Mouse (Mus musculus): Measurements from ENCODE around the gene Trim66. TPM values are rescaled to one million over a fixed set of nuclear protein-coding genes. Genes with fewer than 3 reads are reported as not detected.

Gene Trim66
- polyA plus RNA-seq, 1 experiment from 2014 or later, result 0.92 TPM

DNA sequence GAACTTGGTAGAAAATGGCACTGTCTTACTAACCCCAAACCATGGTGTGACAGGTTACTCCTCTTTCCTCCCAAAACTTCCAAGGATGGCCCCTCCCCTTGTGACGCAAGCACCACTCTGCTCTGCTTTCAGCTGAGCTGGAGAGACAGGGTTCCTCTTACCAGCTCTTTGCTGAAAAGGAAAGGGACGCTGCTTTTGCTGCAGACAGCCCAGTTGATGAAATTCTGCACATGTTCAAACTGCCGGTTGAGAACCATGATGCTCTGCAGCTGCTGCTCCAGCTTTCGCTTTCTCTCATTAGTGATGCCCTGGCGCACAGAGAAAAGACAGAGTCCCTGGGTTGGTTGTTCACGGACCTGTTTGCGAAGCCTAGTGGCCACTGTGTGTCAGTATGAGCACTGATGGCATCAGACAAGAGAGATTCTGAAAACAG is 27.2 kb downstream of the Trim66 start:
- no peaks in the 10 kb centered on the region for H3K9me3 ChIP-seq
- 0 out of 2 replicates have a peak, but pooled peaks have one; percentile 40 for ATAC-seq (replicated peaks)
- H3K27ac ChIP-seq, result no peak overlapping the region
- H3K4me2 ChIP-seq, result peak overlapping the region; percentile 21; the same call in 1 of the 2 replicates
- no peaks in the 10 kb centered on the region for H3K27me3 ChIP-seq (replicated peaks)
- WGBS, result 28% methylated on average over 7 of the region's 7 CpGs
- no peak overlapping the region for H3K4me3 ChIP-seq
- H3K36me3 ChIP-seq (replicated peaks), result no peaks in the 10 kb centered on the region
- H3K9ac ChIP-seq, result no peak overlapping the region
- H3K4me1 ChIP-seq, result no peaks in the 10 kb centered on the region

GRCm38 (mm10) chr7:109477926-109478325 is 30.0 kb downstream of the Trim66 start:
- no peak for ATAC-seq (replicated peaks)
- 88% methylated on average over 3 of the region's 3 CpGs for WGBS

GRCm38 (mm10) chr7:109470700-109471099 is 37.2 kb downstream of the Trim66 start:
- Histone ChIP-seq H3K36me3 (replicated peaks) (no peaks in the 10 kb centered on the region), H3K27me3 (replicated peaks) (no peaks in the 10 kb centered on the region), H3K27ac (no peak overlapping the region), H3K4me2 (no peak overlapping the region), H3K9ac (no peak overlapping the region), H3K4me3 (no peak overlapping the region), H3K4me1 (peaks cover 12% of the 10 kb centered on the region; the same call in 1 of the 2 replicates), H3K9me3 (no peaks in the 10 kb centered on the region)
- 70% methylated on average over 4 of the region's 4 CpGs for WGBS
- ATAC-seq (replicated peaks), result no peak

More at GRCm38 (mm10) chr7:109477926-109478325, 30.0 kb downstream of the Trim66 start:
- no peaks in the 10 kb centered on the region for H3K9me3 ChIP-seq
- no peaks in the 10 kb centered on the region for H3K27me3 ChIP-seq (replicated peaks)
- H3K4me3 ChIP-seq, result no peak overlapping the region
- no peak overlapping the region for H3K9ac ChIP-seq
- no peaks in the 10 kb centered on the region for H3K36me3 ChIP-seq (replicated peaks)
- H3K4me2 ChIP-seq, result no peak overlapping the region
- no peak overlapping the region for H3K27ac ChIP-seq
- no peaks in the 10 kb centered on the region for H3K4me1 ChIP-seq

- 0 out of 2 replicates have a peak overlapping the region, but pooled peaks have one; percentile 21 for H3K27ac ChIP-seq
- peak; percentile 52; the same call in 1 of the 2 replicates for ATAC-seq (replicated peaks)
- WGBS, result 54% methylated on average over 6 of the region's 6 CpGs
- no peak overlapping the region for H3K4me3 ChIP-seq
- peaks cover 12% of the 10 kb centered on the region; the same call in 1 of the 2 replicates for H3K4me1 ChIP-seq
- H3K9ac ChIP-seq, result no peak overlapping the region
- H3K27me3 ChIP-seq (replicated peaks), result no peaks in the 10 kb centered on the region
- no peaks in the 10 kb centered on the region for H3K9me3 ChIP-seq
- H3K36me3 ChIP-seq (replicated peaks), result no peaks in the 10 kb centered on the region
- no peak overlapping the region for H3K4me2 ChIP-seq
Measured at GRCm38 (mm10) chr7:109468262-109468701, 39.7 kb downstream of the Trim66 start.

DNA sequence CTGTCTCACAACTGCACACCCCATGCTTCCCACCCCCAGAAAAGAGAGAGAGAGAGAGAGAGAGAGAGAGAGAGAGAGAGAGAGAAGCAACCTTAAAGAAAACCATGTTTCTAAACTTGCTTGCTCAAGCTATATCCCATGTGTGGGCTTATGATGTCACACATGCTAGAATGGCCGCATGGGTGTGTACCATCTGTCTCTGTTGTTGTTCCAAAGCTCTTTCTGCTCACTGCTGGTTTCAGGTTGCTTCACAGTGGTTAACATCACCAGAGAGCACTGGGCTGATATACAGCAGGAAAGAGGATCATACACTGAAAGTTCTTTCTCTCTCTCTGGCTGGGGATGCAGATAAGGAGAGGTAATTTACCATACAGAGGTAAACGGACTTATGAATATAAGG is 40.3 kb downstream of the Trim66 start:
- Histone ChIP-seq H3K4me1 (peaks cover 12% of the 10 kb centered on the region; the same call in 1 of the 2 replicates), H3K27ac (no peak overlapping the region), H3K27me3 (replicated peaks) (no peaks in the 10 kb centered on the region), H3K9ac (no peak overlapping the region), H3K4me3 (no peak overlapping the region), H3K9me3 (no peaks in the 10 kb centered on the region), H3K4me2 (no peak overlapping the region), H3K36me3 (replicated peaks) (no peaks in the 10 kb centered on the region)
- WGBS, result 65% methylated on average over 2 of the region's 2 CpGs
- ATAC-seq (replicated peaks), result no peak

DNA sequence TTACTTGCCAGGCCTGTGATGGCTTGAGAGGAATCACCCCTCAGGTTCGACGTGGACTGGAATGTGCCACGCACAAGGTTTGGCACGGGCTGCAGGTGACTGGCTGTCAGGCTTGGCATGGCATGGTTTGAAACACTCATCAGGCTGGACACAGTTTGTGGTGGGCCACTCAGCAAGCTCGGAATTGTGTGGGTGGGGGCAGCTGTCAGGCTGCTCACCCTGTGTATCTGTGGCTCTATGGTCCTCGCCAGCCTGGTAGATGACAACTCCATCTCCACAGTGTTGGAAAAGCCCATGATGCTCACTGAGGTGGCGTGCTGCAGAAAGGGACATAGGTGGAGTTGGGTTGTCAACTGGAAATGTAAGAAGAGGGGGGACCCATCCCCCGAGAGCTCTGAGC is 47.2 kb downstream of the Trim66 start:
- Histone ChIP-seq H3K27me3 (replicated peaks) (no peaks in the 10 kb centered on the region), H3K27ac (no peak overlapping the region), H3K9ac (no peak overlapping the region), H3K9me3 (no peaks in the 10 kb centered on the region), H3K36me3 (replicated peaks) (no peaks in the 10 kb centered on the region), H3K4me2 (no peak overlapping the region), H3K4me3 (no peak overlapping the region), H3K4me1 (no peaks in the 10 kb centered on the region)
- ATAC-seq (replicated peaks), result no peak
- WGBS, result 88% methylated on average over 8 of the region's 8 CpGs

GRCm38 (mm10) chr7:109456563-109456962 is 51.4 kb downstream of the Trim66 start:
- Histone ChIP-seq H3K36me3 (replicated peaks) (no peaks in the 10 kb centered on the region), H3K27me3 (replicated peaks) (no peaks in the 10 kb centered on the region), H3K9me3 (no peaks in the 10 kb centered on the region), H3K9ac (no peak overlapping the region), H3K27ac (no peak overlapping the region), H3K4me1 (no peaks in the 10 kb centered on the region), H3K4me2 (no peak overlapping the region), H3K4me3 (no peak overlapping the region)
- 75% methylated on average over 6 of the region's 6 CpGs for WGBS
- no peak for ATAC-seq (replicated peaks)

- 71% methylated on average over 2 of the region's 2 CpGs for WGBS
- Histone ChIP-seq H3K27ac (no peak overlapping the region), H3K4me2 (no peak overlapping the region), H3K9ac (no peak overlapping the region), H3K27me3 (replicated peaks) (no peaks in the 10 kb centered on the region), H3K9me3 (no peaks in the 10 kb centered on the region), H3K36me3 (replicated peaks) (no peaks in the 10 kb centered on the region), H3K4me3 (no peak overlapping the region), H3K4me1 (no peaks in the 10 kb centered on the region)
- no peak for ATAC-seq (replicated peaks)
Measured at GRCm38 (mm10) chr7:109455748-109456147, 52.2 kb downstream of the Trim66 start.

DNA sequence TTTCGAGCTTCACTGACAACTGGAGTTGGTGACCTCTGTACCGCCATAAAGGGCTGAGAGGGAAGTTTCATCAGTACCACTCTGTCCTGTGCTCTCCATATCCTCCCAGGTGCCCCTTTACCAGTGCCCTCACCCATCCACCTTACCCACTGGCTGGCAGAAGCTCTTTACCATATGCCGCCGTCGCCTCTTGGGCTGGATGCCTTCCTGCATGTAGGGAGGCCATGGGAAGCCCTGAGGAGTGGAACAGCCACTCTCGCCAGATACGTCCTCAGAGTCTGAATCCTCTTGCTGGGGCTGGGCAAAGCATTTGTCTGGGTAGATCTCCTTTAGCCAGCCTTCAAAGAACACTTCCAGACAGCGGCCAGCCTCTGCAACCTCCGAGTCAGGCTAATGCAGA is 53.1 kb downstream of the Trim66 start:
- WGBS, result 94% methylated on average over 9 of the region's 9 CpGs
- ATAC-seq (replicated peaks), result no peak
- Histone ChIP-seq H3K36me3 (replicated peaks) (no peaks in the 10 kb centered on the region), H3K9ac (no peak overlapping the region), H3K4me2 (no peak overlapping the region), H3K4me3 (no peak overlapping the region), H3K27ac (no peak overlapping the region), H3K4me1 (no peaks in the 10 kb centered on the region), H3K9me3 (no peaks in the 10 kb centered on the region), H3K27me3 (replicated peaks) (no peaks in the 10 kb centered on the region)

DNA sequence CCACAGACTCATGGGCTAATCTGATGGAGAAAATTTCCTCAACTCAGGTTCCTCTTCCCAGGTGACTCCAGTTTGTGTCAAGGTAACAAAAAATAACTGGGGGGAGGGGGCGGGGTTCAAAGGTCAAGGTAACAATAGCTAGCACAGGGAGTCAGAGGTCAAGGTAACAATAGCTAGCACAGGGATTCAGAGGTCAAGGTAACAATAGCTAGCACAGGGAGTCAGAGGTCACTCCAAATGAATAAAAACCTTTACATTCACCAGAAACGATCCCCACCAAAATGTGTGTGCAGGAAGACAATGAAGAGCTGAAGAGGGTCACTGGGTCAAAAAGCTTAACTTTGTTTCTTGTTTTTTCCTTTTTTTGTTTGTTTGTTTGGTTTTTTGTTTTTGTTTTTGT is 59.9 kb downstream of the Trim66 start:
- H3K9me3 ChIP-seq, result no peaks in the 10 kb centered on the region
- 64% methylated on average over 2 of the region's 2 CpGs for WGBS
- H3K27me3 ChIP-seq (replicated peaks), result no peaks in the 10 kb centered on the region
- no peak overlapping the region for H3K4me3 ChIP-seq
- H3K27ac ChIP-seq, result no peak overlapping the region
- no peak overlapping the region for H3K9ac ChIP-seq
- no peaks in the 10 kb centered on the region for H3K4me1 ChIP-seq
- no peaks in the 10 kb centered on the region for H3K36me3 ChIP-seq (replicated peaks)
- no peak for ATAC-seq (replicated peaks)
- H3K4me2 ChIP-seq, result no peak overlapping the region

GRCm38 (mm10) chr7:109445012-109445411 is 62.9 kb downstream of the Trim66 start:
- Histone ChIP-seq H3K4me3 (no peak overlapping the region), H3K9me3 (no peaks in the 10 kb centered on the region), H3K27me3 (replicated peaks) (no peaks in the 10 kb centered on the region), H3K36me3 (replicated peaks) (no peaks in the 10 kb centered on the region), H3K4me1 (peaks cover 11% of the 10 kb centered on the region), H3K9ac (no peak overlapping the region), H3K27ac (no peak overlapping the region), H3K4me2 (no peak overlapping the region)
- 9% methylated on average over 6 of the region's 6 CpGs for WGBS
- peak; percentile 55 for ATAC-seq (replicated peaks)

- H3K4me1 ChIP-seq, result peaks cover 32% of the 10 kb centered on the region
- H3K27me3 ChIP-seq (replicated peaks), result no peaks in the 10 kb centered on the region
- no peak overlapping the region for H3K27ac ChIP-seq
- H3K9me3 ChIP-seq, result no peaks in the 10 kb centered on the region
- no peak for ATAC-seq (replicated peaks)
- WGBS, result 82% methylated on average over 5 of the region's 5 CpGs
- H3K36me3 ChIP-seq (replicated peaks), result no peaks in the 10 kb centered on the region
- H3K4me3 ChIP-seq, result no peak overlapping the region
- no peak overlapping the region for H3K9ac ChIP-seq
- no peak overlapping the region for H3K4me2 ChIP-seq
Measured at GRCm38 (mm10) chr7:109442739-109443138, 65.2 kb downstream of the Trim66 start.

- WGBS, result 79% methylated on average over 9 of the region's 9 CpGs
- Histone ChIP-seq H3K4me2 (peak overlapping the region; percentile 10; the same call in 1 of the 2 replicates), H3K4me1 (peaks cover 32% of the 10 kb centered on the region)
Measured at GRCm38 (mm10) chr7:109440697-109441269, 67.2 kb downstream of the Trim66 start.

More at GRCm38 (mm10) chr7:109440697-109441269, 67.2 kb downstream of the Trim66 start:
- H3K9ac ChIP-seq, result no peak overlapping the region
- no peaks in the 10 kb centered on the region for H3K9me3 ChIP-seq
- H3K27ac ChIP-seq, result no peak overlapping the region
- H3K4me3 ChIP-seq, result no peak overlapping the region
- ATAC-seq (replicated peaks), result no peak
- no peaks in the 10 kb centered on the region for H3K27me3 ChIP-seq (replicated peaks)
- H3K36me3 ChIP-seq (replicated peaks), result no peaks in the 10 kb centered on the region
